Mouse (Mus musculus): ENCODE results near the gene Alg12.

GRCm38 (mm10) chr15:88860781-88861180 is 41.7 kb upstream of the Alg12 start:
- TF ChIP-seq GATA1 (IDR thresholded peaks at IDR 0.05; ENCODE audit: borderline replicate concordance, low read length) (no peak), FLI1 (IDR thresholded peaks at IDR 0.05; ENCODE audit: low read length) (no peak)
